Mouse (Mus musculus): ENCODE results near the gene Ankrd17.

The Ankrd17 gene

GRCm38 (mm10) chr5:90366121-90367066, at the start of gene Ankrd17:
TSS of gene Ankrd17 (minus strand) at chr5:90366577.
- DNase-seq, result peak; percentile 92 to 95

GRCm38 (mm10) chr5:90414925-90415295, 48.5 kb upstream of the Ankrd17 start:
- no peak for DNase-seq

GRCm38 (mm10) chr5:90414142-90414924, 48.0 kb upstream of the Ankrd17 start:
- no peak for DNase-seq

- peak in 1 of 2 experiments; percentile 43 for DNase-seq
These were observed 38.8 kb upstream of the Ankrd17 start for GRCm38 (mm10) chr5:90405210-90405609.

- DNase-seq, result no peak
These were observed 30.4 kb upstream of the Ankrd17 start for GRCm38 (mm10) chr5:90396817-90397216.

- no peak for DNase-seq
These were observed 27.9 kb upstream of the Ankrd17 start for GRCm38 (mm10) chr5:90394322-90394721.

- no peak for DNase-seq
These were observed 27.4 kb upstream of the Ankrd17 start for GRCm38 (mm10) chr5:90393764-90394163.

- peak in 1 of 2 experiments; percentile 10 for DNase-seq
These were observed 16.7 kb upstream of the Ankrd17 start for GRCm38 (mm10) chr5:90383080-90383479.

GRCm38 (mm10) chr5:90381458-90381857, 15.1 kb upstream of the Ankrd17 start:
- DNase-seq, result peak in 1 of 2 experiments; percentile 27

GRCm38 (mm10) chr5:90373708-90374107, 7.3 kb upstream of the Ankrd17 start:
- no peak for DNase-seq

GRCm38 (mm10) chr5:90370401-90370800, 4.0 kb upstream of the Ankrd17 start:
- DNase-seq, result no peak

- no peak for DNase-seq
These were observed 608 bp upstream of the Ankrd17 start, which contains the start of gene Gm9958 for GRCm38 (mm10) chr5:90367067-90367303. TSS of gene Gm9958 (plus strand) at chr5:90367204.

- peak; percentile 52 for DNase-seq
These were observed 1.0 kb downstream of the Ankrd17 start for GRCm38 (mm10) chr5:90365141-90365951.

GRCm38 (mm10) chr5:90364526-90364925, 1.9 kb downstream of the Ankrd17 start:
- DNase-seq, result peak in 1 of 2 experiments; percentile 79

GRCm38 (mm10) chr5:90355824-90356223, 10.6 kb downstream of the Ankrd17 start:
- no peak for DNase-seq

GRCm38 (mm10) chr5:90353552-90354317, 12.6 kb downstream of the Ankrd17 start:
- DNase-seq, result no peak

GRCm38 (mm10) chr5:90346877-90347276, 19.5 kb downstream of the Ankrd17 start:
- DNase-seq, result no peak

- no peak for DNase-seq
These were observed 25.5 kb downstream of the Ankrd17 start for GRCm38 (mm10) chr5:90340847-90341246.

- no peak for DNase-seq
These were observed 26.4 kb downstream of the Ankrd17 start for GRCm38 (mm10) chr5:90339953-90340343.

GRCm38 (mm10) chr5:90339129-90339952, 27.0 kb downstream of the Ankrd17 start:
- DNase-seq, result peak; percentile 51 to 66
